Mouse (Mus musculus): ENCODE measurements around the gene Pou3f3. TPM values are rescaled to one million over a fixed set of nuclear protein-coding genes. Genes with fewer than 3 reads are reported as not detected.

The Pou3f3 gene
- total RNA-seq, 1 experiment from 2014 or later: 0.09 TPM

- DNase-seq: no peak
Measured at GRCm38 (mm10) chr1:42694665-42695577, 647 bp upstream of the Pou3f3 start.

GRCm38 (mm10) chr1:42696371-42697031 lies 933 bp downstream of the Pou3f3 start:
- no peak for DNase-seq

GRCm38 (mm10) chr1:42697321-42697755 lies 1.8 kb downstream of the Pou3f3 start:
- no peak for DNase-seq

- no peak for DNase-seq
Measured at GRCm38 (mm10) chr1:42697756-42698583, 2.4 kb downstream of the Pou3f3 start.

- no peak for DNase-seq
Measured at GRCm38 (mm10) chr1:42698584-42699333, 3.2 kb downstream of the Pou3f3 start.

- DNase-seq: no peak
Measured at GRCm38 (mm10) chr1:42699471-42699871, 3.9 kb downstream of the Pou3f3 start.

GRCm38 (mm10) chr1:42700171-42700570 lies 4.6 kb downstream of the Pou3f3 start:
- DNase-seq: no peak

- DNase-seq: no peak
Measured at GRCm38 (mm10) chr1:42700815-42701214, 5.2 kb downstream of the Pou3f3 start.

- DNase-seq: no peak
Measured at GRCm38 (mm10) chr1:42701833-42702611, 6.5 kb downstream of the Pou3f3 start.

GRCm38 (mm10) chr1:42702984-42703383 lies 7.4 kb downstream of the Pou3f3 start:
- DNase-seq: no peak

- no peak for DNase-seq
Measured at GRCm38 (mm10) chr1:42703424-42703823, 7.9 kb downstream of the Pou3f3 start.

- no peak for DNase-seq
Measured at GRCm38 (mm10) chr1:42703851-42704613, 8.5 kb downstream of the Pou3f3 start.

- DNase-seq: no peak
Measured at GRCm38 (mm10) chr1:42704981-42705810, 9.6 kb downstream of the Pou3f3 start.

GRCm38 (mm10) chr1:42705811-42706160 lies 10.2 kb downstream of the Pou3f3 start:
- no peak for DNase-seq

- DNase-seq: no peak
Measured at GRCm38 (mm10) chr1:42707196-42707595, 11.6 kb downstream of the Pou3f3 start.

GRCm38 (mm10) chr1:42707611-42708130 lies 12.1 kb downstream of the Pou3f3 start:
- DNase-seq: no peak

GRCm38 (mm10) chr1:42709024-42709423 lies 13.5 kb downstream of the Pou3f3 start:
- DNase-seq: no peak

GRCm38 (mm10) chr1:42709431-42710160 lies 14.0 kb downstream of the Pou3f3 start:
- no peak for DNase-seq

Measured in adrenal gland, postnatal 25 days (tissue).